Mouse (Mus musculus): ENCODE measurements at regions not wholly inside any gene's neighbourhood (a gene's known extent, or its start where the extent isn't known, plus 50 kb on each side); places are given as distances from the start of the nearest gene placed in this dataset.
A peak's percentile ranks its signal among the peaks of the same experiment; 100 is the strongest.
"Not testable (repeated sequence)": the region's sequence is repeated elsewhere in the genome, so short reads cannot be mapped to it uniquely, and the experiment has no call there.

- no peak for ATAC-seq (ENCODE audit: low TSS enrichment)
These were observed 149.0 kb upstream of the Mocs1 start for GRCm38 (mm10) chr17:49278973-49279727.

GRCm38 (mm10) chr17:49281344-49281743 is 146.8 kb upstream of the Mocs1 start:
- ATAC-seq (ENCODE audit: low TSS enrichment), result no peak

GRCm38 (mm10) chr17:49282498-49282897 is 145.7 kb upstream of the Mocs1 start:
- ATAC-seq (ENCODE audit: low TSS enrichment), result no peak

GRCm38 (mm10) chr17:49283491-49283890 is 144.7 kb upstream of the Mocs1 start:
- ATAC-seq (ENCODE audit: low TSS enrichment), result no peak

- ATAC-seq (ENCODE audit: low TSS enrichment), result no peak
These were observed 136.5 kb upstream of the Mocs1 start for GRCm38 (mm10) chr17:49291636-49292035.

GRCm38 (mm10) chr17:49304461-49304860 is 123.7 kb upstream of the Mocs1 start:
- no peak for ATAC-seq (ENCODE audit: low TSS enrichment)

GRCm38 (mm10) chr17:49305116-49305515 is 123.0 kb upstream of the Mocs1 start:
- ATAC-seq (ENCODE audit: low TSS enrichment), result no peak

- ATAC-seq (ENCODE audit: low TSS enrichment), result peak; percentile 99
These were observed 119.1 kb upstream of the Mocs1 start for GRCm38 (mm10) chr17:49309079-49309478.

- no peak for ATAC-seq (ENCODE audit: low TSS enrichment)
These were observed 114.0 kb upstream of the Mocs1 start for GRCm38 (mm10) chr17:49314196-49314595.

GRCm38 (mm10) chr17:49327524-49327923 is 100.6 kb upstream of the Mocs1 start:
- ATAC-seq (ENCODE audit: low TSS enrichment), result no peak

- no peak for ATAC-seq (ENCODE audit: low TSS enrichment)
These were observed 92.8 kb upstream of the Mocs1 start for GRCm38 (mm10) chr17:49335318-49335717.

- no peak for ATAC-seq (ENCODE audit: low TSS enrichment)
These were observed 90.3 kb upstream of the Mocs1 start for GRCm38 (mm10) chr17:49337881-49338280.

- ATAC-seq (ENCODE audit: low TSS enrichment), result no peak
These were observed 85.5 kb upstream of the Mocs1 start for GRCm38 (mm10) chr17:49342636-49343035.

GRCm38 (mm10) chr17:49346701-49347100 is 81.5 kb upstream of the Mocs1 start:
- peak; percentile 77 for ATAC-seq (ENCODE audit: low TSS enrichment)

- ATAC-seq (ENCODE audit: low TSS enrichment), result no peak
These were observed 78.8 kb upstream of the Mocs1 start for GRCm38 (mm10) chr17:49349328-49349727.

- no peak for ATAC-seq (ENCODE audit: low TSS enrichment)
These were observed 69.0 kb upstream of the Mocs1 start for GRCm38 (mm10) chr17:49359212-49359611.

GRCm38 (mm10) chr17:49360251-49360650 is 67.9 kb upstream of the Mocs1 start:
- ATAC-seq (ENCODE audit: low TSS enrichment), result not testable (repeated sequence)

GRCm38 (mm10) chr17:49367791-49368190 is 60.4 kb upstream of the Mocs1 start:
- ATAC-seq (ENCODE audit: low TSS enrichment), result no peak

- no peak for ATAC-seq (ENCODE audit: low TSS enrichment)
These were observed 59.5 kb upstream of the Mocs1 start for GRCm38 (mm10) chr17:49368476-49369269.

GRCm38 (mm10) chr17:49377626-49378025 is 50.5 kb upstream of the Mocs1 start:
- no peak for ATAC-seq (ENCODE audit: low TSS enrichment)
